Mouse (Mus musculus): ENCODE data around the gene Gal3st4.
A peak's percentile ranks its signal among the peaks of the same experiment; 100 is the strongest.

The Gal3st4 gene

DNA sequence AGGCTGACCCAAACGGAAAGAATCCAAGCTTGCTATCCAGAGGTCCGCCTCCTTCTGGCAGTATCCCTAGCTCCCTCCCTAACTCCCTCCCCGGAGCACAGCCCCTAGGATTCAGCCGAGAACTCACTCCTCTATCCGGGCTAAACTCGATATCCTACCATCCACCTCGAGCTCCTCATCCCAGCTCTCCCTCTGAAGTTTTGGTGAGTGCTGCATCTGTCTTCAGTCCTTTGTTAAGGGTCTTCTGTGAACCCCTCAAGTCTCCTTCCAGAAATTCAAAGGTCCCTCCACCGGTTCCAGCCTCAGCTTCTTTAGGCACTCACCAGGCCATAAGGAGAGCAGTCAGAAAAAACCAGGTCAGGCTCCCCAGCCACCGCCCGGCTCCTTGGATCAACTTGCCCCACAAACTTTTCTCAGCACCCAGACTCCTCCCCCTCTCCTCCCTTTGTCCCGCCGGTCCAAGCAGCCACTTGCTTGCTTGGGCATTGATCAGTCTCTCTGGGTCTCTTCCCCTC is at the start of gene Gal3st4:
Gene Gal3st4 (minus strand): TSS at position 432 of the 515 bp plus-strand sequence.
- DNase-seq (ENCODE audit: low spot score): no peak

DNA sequence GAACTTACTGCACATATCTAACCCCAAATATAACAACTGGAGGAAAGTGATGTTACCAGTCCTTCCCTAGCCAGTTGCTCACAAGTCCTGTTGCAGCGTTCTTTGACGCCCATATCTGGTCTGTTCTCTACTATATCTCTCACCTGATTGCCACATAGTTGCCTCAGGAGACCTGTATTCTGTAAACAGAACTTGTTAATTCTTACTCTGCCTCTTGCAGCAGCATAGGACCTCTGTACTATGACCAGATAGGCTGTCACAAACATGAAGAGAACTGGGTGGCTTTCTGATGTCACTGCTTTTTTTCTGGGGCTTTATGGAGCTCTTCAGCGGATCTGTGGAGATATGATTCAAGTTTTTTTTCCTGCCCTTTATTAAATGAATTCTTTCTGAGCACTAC is 40.2 kb upstream of the Gal3st4 start:
- DNase-seq (ENCODE audit: low spot score): no peak

DNA sequence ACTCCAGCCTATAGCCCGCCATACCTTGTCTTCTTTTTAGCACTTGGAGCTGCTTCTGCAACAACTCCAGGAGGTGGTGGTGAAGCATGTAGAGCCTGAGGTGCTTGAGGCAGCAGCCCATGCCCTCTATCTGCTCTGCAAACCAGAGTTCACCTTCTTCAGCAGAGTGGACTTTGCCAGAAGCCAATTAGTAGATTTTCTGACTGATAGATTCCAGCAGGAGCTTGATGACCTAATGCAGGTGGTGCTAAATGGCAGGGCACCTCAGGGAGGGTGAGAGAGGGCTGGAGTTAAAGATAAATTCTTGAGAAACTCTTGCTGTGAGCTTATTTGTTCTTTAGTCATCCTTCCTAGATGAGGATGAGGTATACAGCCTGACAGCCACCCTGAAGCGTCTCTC is 27.0 kb upstream of the Gal3st4 start:
- DNase-seq (ENCODE audit: low spot score): no peak

DNA sequence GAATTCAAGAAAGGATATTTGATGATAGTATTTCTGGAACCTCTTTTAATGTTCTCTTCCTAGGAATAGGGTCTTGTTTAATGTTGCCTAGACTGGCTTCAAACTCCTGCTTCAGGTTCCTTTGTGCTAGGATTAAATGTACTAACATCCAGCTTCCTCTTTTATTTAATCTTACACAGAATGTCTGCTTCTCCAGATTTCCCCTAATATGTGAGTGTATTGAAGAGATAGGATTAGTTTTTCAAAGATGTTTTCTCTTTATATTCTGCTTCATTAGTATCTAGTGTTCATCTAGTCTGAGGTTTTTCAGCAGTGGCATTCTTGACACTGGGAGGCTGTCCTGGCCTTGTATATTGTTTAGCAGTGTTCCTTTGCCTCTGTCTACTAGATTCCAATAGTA is 21.5 kb upstream of the Gal3st4 start:
- DNase-seq (ENCODE audit: low spot score): no peak

DNA sequence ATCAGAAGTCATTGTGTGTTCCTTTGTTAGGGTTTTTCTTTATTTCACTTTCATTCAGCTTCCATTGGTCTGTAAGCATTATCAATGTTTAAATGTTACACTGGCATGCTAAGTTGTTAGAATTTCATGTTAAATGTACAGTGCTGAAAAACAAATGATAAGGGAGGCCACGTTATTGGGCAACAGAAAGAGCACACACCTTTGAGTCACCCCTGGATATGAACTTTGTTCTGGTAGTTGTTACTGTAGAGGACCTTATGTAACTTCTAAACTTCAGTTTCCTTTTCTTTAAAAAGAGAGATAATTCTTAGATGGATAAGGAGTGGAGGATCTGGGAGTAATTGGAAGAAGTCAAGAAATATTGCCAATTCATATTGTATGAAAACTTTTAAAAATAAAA is 19.0 kb upstream of the Gal3st4 start:
- no peak for DNase-seq (ENCODE audit: low spot score)

DNA sequence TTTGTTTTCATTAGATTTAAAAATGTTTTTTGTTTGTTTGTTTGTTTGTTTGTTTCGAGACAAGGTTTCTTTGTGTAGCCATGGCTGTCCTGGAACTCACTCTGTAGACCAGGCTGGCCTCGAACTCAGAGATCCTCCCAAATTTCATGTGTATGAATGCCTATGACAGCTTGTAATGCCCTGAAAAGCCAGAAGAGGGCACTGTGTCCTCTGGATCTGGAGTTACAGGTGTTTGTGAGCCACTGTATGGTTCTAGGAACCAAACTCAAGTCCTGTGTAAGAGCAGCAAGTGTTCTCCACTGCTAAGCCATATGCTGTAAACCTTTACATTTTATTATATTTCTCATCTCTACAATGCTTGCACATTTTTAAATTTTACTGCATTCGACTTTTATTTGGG is 15.2 kb upstream of the Gal3st4 start:
- DNase-seq (ENCODE audit: low spot score): no peak

DNA sequence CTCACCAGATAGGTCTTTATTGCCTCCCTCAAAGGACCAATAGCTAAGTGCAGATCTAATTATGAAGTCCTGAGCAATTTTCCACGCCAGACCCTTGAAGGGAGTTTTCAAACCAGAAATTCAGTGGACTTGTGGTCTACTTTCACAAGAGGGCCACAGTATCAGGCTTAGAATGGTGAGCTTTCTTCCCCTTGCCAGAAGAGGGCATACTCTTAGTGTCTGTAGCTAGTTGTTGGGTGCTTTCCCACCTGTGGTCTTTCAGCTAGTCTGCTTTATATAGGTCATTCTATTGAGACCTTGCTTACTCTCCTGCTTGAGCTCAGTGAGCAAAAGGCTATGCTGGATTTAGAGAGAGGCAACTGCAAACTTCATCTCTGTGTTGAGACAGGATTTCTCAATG is 10.9 kb upstream of the Gal3st4 start:
- no peak for DNase-seq (ENCODE audit: low spot score)

DNA sequence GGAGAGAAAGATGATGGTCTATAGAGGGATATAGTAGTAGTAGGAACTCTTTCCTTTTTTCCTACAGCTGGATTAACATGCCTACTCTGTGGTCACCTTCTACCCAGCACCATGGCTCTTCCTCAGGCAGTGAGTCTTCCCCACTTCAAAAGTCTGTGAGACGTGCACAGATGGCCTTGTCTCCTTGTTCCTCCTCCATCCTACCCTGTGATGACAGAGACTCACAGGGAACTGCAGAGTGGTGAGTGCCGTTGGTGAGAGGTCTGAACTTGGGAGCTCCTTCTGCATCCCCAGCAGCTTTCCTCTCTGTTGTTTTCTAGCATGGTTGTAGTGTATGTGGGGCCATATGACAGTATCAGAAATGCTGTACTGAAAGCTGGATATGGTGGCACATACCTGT is 9.2 kb upstream of the Gal3st4 start:
- no peak for DNase-seq (ENCODE audit: low spot score)

DNA sequence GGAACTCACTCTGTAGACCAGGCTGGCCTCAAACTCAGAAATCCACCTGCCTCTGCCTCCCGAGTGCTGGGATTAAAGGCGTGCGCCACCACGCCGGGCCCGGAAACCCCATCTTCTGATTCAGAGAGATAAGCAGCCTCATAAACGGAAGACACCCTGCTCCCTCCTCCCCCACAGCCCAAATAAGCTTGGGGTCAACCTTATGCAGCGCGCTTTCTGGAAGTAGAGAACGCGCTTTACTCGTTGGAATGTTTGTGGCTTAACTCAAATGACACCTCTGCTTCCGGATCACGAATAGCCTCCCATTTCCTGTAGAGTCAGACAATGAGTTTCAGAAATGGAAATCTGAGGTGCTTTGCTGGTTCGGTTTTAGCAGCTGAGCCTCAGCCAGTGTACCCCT is 8.2 kb upstream of the Gal3st4 start:
- no peak for DNase-seq (ENCODE audit: low spot score)

DNA sequence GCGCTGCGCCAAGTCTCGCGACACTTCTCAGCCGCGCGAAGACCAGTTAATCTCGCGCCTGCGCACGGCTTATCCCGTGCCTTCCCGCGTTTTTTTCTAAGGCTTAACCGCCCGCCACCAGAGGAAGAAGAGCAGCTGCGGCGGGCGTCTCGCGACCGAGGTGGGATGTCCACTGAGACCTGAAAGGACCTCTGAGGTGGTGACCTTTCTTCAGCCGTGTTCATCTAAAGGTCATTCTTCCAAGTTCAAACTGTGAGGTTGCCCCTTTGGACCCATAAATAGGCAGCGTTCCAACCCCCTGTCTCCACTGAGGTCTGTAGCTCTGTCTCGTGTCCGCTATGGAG is 7.8 kb upstream of the Gal3st4 start:
- no peak for DNase-seq (ENCODE audit: low spot score)

DNA sequence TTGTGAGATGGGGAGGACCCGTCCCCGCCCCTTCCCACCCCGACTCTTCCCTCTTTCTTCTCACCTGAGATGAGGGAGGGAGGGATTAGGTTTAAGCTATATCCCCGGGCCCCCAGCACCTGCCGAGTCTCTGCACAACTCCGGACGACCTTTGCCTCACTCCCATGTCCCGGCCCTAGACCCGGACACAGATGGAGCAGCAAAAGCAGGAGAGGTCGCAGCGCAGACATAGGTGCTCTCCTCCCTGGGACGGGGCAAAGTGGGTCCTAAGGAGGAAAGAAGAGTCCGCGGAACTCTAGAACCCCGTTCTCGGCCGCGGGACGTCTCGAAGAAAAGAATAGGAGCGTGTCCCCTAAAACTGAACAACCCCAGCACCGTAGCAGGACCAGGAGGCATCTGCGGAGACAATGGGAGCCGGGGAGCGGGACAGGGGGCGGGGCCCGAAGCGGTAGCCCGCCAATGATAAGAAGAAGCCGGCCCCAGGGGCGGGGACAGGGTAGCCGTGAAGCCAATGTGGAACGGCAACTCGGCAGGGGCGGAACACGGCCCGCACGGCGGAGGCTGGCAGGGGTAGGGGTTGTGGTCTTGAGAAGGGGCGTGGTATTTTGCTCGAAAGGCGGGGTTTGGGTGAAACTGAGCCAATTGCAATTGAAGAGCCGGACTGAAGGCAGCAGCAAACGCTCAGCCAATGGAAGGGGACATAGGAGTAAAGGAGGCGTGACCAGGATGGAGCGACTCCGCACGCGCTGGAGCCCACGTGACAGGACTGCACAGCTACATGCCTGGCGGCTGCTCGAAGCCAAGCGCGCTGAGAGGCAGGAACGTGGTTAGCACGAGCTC is 7.2 kb upstream of the Gal3st4 start, which contains the start of the genes Gm43720, Gpc2 and Stag3:
Gene Gm43720 (minus strand): TSS at position 374 of the 840 bp plus-strand sequence.
Gene Gpc2 (minus strand): TSS at position 421 of the 840 bp plus-strand sequence.
Gene Stag3 (plus strand): TSS at position 656 of the 840 bp plus-strand sequence.
- no peak for DNase-seq (ENCODE audit: low spot score)

DNA sequence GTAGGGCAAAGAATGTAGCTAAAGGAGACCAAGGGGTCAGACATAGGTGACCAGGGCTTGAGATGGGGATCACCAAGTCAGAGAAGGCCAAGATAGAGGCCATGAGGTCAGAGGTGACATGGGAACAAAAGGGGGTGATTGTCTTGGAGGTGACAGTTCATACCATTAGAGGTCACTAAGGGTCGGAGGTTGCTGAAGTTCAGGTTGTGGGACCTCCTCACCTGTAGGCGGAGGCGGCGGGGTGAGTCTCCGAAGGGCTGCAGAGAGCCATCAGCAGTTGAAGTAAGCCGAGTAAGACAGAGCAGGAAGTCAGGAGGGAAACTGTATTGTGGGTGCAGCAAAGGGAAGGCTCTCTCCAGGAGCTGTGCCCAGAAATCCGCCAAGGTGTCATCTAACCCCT is 5.4 kb upstream of the Gal3st4 start:
- DNase-seq (ENCODE audit: low spot score): no peak

DNA sequence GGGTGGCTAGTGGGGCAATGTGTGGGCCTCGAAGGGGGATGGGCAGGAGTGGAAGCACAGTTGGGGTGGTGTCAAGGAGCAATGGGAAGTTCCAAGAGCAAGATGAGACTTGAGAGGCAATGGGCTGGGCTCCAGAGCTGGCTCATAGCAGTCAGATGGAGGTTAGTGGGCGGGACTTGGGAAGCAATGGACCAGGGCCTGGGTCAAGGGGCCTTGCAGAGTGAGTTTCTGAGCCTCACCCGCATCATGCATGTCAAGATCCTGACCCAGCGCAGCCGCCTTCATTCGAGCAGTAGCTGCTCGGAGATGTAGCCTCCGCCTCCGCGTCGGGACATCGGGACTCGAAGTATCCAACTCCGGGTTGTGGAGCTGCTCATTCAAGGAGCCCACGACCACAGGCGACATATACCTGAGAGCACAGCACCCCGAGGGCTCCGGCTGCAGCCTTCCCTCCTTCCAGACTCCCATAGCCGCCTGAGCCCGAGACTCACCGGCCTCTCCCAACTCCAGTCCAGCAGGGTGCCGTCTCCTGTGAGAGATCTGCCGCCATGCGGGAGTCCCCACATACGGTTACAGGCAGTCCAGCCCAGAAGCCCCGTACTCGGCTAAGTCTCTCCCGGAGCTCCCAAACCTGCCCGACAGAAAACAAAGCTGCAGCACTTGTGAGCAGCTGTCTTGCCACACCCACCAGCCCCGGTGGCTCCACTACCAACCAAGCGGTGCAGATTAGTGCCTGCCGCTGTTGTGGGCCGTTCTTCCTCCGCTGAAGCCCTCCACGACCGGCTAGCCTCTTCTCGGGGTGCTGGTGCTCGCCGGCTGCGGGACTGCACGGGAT is 2.8 kb upstream of the Gal3st4 start:
- DNase-seq (ENCODE audit: low spot score): no peak

DNA sequence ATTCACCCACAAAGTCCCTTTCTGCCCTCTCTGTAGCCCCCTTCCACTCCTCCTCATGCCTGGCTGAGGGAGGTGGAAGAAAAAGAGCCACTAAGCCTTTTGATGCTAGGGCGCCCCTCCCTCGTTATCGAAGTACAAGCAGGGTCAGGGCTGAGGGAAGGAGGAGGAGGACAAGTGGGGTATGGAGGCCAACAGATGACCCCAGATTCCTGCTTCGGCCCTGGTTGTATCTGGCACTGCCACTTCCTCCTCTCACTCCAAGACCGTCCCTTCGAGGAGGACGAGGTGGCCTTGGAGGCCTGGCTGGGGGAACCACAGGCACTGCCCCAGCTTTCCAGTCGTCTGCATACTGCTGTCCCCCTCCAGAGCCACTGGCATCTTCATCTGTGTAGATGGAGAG is 1.5 kb upstream of the Gal3st4 start:
- DNase-seq (ENCODE audit: low spot score): no peak

DNA sequence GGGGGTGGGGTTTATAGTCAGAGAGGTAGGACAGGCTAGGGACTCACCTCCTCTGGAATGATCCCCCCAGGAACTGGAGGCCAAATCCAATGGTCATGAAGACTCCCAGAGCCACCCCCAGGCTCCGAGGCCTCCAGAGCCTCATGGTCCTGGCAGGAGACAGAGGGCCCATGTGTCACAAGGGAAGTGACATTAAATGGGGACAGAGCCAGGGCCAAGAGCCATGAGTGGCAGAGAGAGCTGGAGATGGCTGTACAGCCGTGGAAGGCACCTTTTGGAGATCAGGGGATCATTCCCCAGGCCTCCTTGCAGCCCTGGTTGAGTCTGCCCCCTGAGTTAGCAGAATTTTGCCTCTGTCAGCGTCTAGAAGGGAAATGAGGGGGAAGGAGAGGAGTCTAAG is 1.4 kb downstream of the Gal3st4 start:
- DNase-seq (ENCODE audit: low spot score): no peak

DNA sequence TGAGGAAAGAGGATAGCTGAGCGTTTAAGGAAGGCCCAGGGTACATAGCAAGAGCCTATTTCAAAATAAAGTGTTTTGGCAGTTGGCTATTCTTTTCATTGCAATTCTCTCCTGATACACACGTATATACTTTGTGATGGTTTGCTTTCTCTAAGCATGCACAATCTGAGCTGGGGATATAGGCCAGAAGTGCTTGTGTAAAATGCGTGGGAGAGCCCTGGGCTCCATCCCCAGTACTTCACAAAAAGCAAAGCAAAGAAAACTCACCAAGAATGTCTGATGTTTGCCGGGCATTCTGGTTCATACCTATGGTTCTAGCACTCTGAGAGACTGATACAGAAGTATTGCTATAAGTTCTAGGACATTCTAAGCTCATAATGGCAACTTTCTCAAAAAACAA is 3.7 kb downstream of the Gal3st4 start:
- DNase-seq (ENCODE audit: low spot score): no peak

DNA sequence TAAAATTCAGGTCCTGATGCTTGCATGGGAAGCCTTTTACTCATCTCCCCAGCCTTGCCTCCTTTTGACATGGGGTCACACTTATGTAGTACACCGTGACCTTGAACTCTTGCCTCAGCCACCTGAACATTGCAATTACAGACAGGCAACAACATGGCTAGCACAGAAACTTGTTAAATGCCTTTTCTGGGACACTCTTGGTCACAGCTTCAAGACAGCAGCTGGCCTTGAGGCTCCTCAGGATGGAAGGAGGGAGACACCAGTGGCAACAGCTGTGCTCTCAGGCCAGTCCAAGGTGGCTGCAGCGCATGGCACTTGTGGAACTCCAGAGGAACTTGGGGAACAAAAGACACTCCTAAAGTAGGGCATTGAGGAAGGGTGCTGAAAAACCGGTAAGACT is 5.5 kb downstream of the Gal3st4 start:
- no peak for DNase-seq (ENCODE audit: low spot score)

DNA sequence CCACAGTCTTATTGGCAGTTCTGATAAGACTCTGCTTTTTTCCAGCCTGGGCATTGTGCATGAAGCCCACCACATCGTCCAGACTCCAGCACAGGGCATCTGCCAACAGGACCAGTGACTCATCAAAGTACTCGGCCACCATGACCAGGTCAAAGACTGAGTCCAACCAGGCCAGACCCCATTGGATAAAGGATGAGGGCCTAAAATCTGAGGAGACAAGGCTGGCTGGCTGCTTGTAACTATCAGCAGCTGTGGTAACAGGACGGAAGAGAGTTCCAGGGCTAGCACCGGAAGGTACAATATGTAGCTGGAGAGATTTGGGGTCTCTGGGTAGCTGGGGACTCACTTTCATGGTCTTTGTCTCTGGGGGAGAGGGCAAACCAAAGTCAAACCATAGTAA is 6.9 kb downstream of the Gal3st4 start:
- DNase-seq (ENCODE audit: low spot score): no peak

DNA sequence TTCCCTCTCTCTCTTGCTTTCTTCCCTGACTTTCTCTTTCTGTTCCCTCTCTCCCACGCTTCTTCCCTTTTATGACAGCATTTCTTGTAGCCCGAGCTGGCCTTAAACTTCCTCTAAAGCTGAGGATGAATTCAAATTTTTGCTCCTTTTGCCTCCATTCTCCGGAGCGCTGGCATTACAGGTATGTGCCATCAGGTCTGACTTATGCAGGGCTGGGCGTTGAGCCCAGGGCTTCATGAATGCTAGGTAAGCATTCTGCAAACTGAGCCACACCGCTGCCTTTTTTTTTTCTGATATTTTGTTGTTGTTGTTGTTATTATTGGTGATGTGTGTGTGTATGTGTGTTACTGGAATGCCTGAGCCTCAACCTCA is 8.4 kb downstream of the Gal3st4 start:
- DNase-seq (ENCODE audit: low spot score): no peak

DNA sequence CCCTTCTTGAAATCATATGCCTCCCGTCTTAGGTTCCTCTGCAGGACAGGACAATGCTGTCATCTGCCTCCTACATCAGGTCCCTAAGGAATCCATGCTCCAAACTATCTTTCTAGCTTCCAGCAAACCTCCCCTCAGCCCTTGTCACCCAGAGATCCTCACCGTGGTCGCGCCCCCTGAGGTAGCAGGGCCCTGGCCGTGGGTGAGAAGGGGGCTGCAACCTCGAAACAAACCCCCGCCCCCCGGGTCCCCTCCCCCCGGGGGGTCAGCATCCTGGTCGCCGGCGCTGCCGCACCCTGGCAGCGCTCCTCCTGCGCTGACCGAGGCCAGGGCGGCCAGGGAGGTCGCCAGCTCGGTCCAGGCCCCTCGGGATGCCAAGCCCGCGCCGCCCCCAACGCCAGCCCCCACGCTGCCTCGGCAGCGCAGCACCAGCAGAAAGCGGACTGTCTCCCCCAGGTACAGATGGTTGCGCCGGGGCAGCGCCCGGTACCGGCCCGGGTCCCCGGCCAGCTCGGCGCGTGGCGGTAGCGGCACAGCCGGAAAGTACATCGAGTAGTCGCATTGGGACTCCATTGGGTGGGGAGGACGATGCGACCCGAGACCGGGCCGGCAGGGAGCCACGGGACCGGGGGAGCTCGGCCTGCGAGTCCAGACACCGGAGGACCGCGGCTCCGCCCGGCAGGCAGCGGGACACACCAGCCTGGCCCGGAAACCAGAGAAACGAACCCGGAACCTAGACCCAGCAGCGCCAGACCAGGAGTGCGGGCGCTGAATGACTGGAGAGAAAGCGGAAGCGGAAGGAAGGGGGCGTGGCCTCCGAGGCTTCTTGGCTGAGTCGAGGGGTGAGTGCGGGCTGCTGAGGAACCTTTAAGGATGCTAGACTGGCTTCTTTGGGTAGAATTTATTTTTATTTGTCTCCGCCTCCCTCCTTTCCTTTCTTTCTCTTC is 9.1 kb downstream of the Gal3st4 start, which contains the start of gene BC037034:
Gene BC037034 (minus strand): TSS at position 774 of the 947 bp plus-strand sequence.
- peak; percentile 92 for DNase-seq (ENCODE audit: low spot score)

DNA sequence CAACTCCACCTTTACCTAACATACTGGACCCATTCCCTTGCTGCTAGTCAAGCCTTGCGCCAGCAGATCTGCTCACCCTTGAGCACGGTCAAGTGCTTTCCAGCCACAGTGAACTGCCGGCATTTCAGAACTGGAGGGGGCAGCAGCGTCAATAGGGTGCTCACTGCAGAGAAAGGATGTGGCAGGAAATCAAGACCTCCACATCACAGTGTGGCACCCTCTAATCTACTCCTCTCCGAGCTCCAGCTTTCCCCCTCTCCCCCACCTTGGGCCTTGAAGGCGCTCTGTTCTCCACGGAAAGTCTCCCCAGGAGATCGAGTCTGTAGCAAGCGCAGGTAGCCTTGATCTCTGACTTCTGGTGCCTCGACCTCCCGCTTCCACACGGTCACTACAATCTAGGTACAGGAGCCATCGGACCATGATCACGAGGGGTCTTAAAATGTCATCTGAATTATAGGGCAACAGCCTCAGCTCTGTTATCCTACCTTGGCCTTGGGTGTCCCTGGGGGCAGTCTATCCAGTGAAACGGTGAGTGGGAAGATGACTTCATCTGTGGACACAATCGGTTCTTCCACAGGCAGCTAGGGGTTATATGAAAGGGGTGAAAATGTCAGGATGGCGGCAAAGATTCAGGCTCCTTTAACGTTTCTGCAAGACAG is 9.9 kb downstream of the Gal3st4 start:
- no peak for DNase-seq (ENCODE audit: low spot score)

All from MN1 (cell line).